Mouse (Mus musculus) megakaryocyte-erythroid progenitor cell, adult 5-6 weeks (primary cell): ENCODE results near the gene Fzd9. TPM values are rescaled to one million over a fixed set of nuclear protein-coding genes. Genes with fewer than 3 reads are reported as not detected.

Source experiments
- total RNA-seq, 2 experiments: library from RNA; stranded (forward) in 1 of 2; stranded (reverse) in 1 of 2; fragments of 200-1000, 215-1000 nt in 1 of 2; fragments of >200 nt in 1 of 2; fragmentation: Nextera tagmentation in 1 of 2; gene quantifications; 2 replicates each; pipeline ENCODE4 v1.2.3; 2014 to 2017

Gene Fzd9
- total RNA-seq, 2 experiments from 2014 or later: 0.37 TPM; not detected in 1

Other genes starting within 250 kb of the Fzd9 start
- 55.8 and 82.2 TPM in 2 replicates for gene Abhd11, start 242.1 kb downstream of the Fzd9 start, total RNA-seq (2014; fragmentation: Nextera tagmentation)
- 36.9 and 46.7 TPM in 2 replicates for gene Abhd11, start 242.1 kb downstream of the Fzd9 start, total RNA-seq (2017)
- gene Stx1a, start 227.7 kb downstream of the Fzd9 start, total RNA-seq (2014; fragmentation: Nextera tagmentation): 0.17 and 0.98 TPM in 2 replicates
- gene Stx1a, start 227.7 kb downstream of the Fzd9 start, total RNA-seq (2017): not detected in 2 replicates
- 15.7 and 16.1 TPM in 2 replicates for gene Dnajc30, start 187.0 kb downstream of the Fzd9 start, total RNA-seq (2014; fragmentation: Nextera tagmentation)
- gene Dnajc30, start 187.0 kb downstream of the Fzd9 start, total RNA-seq (2017): 3.7 and 9.2 TPM in 2 replicates
- 93.5 and 138 TPM in 2 replicates for gene Bud23, start 186.3 kb downstream of the Fzd9 start, total RNA-seq (2014; fragmentation: Nextera tagmentation)
- 68.0 and 104 TPM in 2 replicates for gene Bud23, start 186.3 kb downstream of the Fzd9 start, total RNA-seq (2017)
- not detected in 2 replicates for gene Vps37d, start 173.0 kb downstream of the Fzd9 start, total RNA-seq (2014; fragmentation: Nextera tagmentation)
- gene Vps37d, start 173.0 kb downstream of the Fzd9 start, total RNA-seq (2017): 0.38 TPM in 1 of 2 replicates, not detected in the other
- not detected in 2 replicates for gene Mlxipl, start 161.3 kb downstream of the Fzd9 start, total RNA-seq (2014; fragmentation: Nextera tagmentation)
- gene Mlxipl, start 161.3 kb downstream of the Fzd9 start, total RNA-seq (2017): not detected in 2 replicates
- 11.6 and 13.3 TPM in 2 replicates for gene Tbl2, start 101.6 kb downstream of the Fzd9 start, total RNA-seq (2014; fragmentation: Nextera tagmentation)
- gene Tbl2, start 101.6 kb downstream of the Fzd9 start, total RNA-seq (2017): 19.8 and 20.4 TPM in 2 replicates
- 37.2 and 48.3 TPM in 2 replicates for gene Bcl7b, start 82.9 kb downstream of the Fzd9 start, total RNA-seq (2014; fragmentation: Nextera tagmentation)
- gene Bcl7b, start 82.9 kb downstream of the Fzd9 start, total RNA-seq (2017): 25.1 and 33.3 TPM in 2 replicates
- 128 and 135 TPM in 2 replicates for gene Baz1b, start 64.0 kb downstream of the Fzd9 start, total RNA-seq (2014; fragmentation: Nextera tagmentation)
- gene Baz1b, start 64.0 kb downstream of the Fzd9 start, total RNA-seq (2017): 154 and 160 TPM in 2 replicates
- 0.57 and 2.0 TPM in 2 replicates for gene Fkbp6, start 98.8 kb upstream of the Fzd9 start, total RNA-seq (2014; fragmentation: Nextera tagmentation)
- gene Fkbp6, start 98.8 kb upstream of the Fzd9 start, total RNA-seq (2017): not detected in 2 replicates
- not detected in 2 replicates for gene Trim50, start 102.1 kb upstream of the Fzd9 start, total RNA-seq (2014; fragmentation: Nextera tagmentation)
- not detected in 2 replicates for gene Trim50, start 102.1 kb upstream of the Fzd9 start, total RNA-seq (2017)
- gene Nsun5, start 118.7 kb upstream of the Fzd9 start, total RNA-seq (2014; fragmentation: Nextera tagmentation): 36.6 and 54.3 TPM in 2 replicates
- 29.7 and 32.5 TPM in 2 replicates for gene Nsun5, start 118.7 kb upstream of the Fzd9 start, total RNA-seq (2017)
- gene Pom121, start 143.3 kb upstream of the Fzd9 start, total RNA-seq (2014; fragmentation: Nextera tagmentation): 83.2 and 90.6 TPM in 2 replicates
- 10.4 and 11.1 TPM in 2 replicates for gene Pom121, start 143.3 kb upstream of the Fzd9 start, total RNA-seq (2017)